In the genomic region with DNA sequence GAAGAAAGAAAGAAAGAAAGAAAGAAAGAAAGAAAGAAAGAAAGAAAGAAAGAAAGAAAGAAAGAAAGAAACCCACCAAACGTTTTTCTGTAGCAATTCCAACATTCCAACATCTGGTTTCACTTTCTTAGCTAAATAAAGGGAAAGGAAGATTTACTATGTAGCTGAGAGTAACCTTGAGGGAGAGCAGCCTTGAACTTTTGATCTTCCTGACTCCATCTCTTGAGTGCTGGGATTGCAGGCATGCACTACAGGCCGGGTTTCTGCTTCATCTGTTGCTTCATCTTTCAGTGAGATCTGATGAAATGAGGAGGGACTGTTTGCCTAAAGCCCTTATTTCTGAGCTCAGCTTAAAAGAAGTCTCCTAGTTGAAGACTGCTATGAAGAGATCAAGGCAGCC, we compare ENCODE assay signal across 13 mouse cellular contexts. TPM values are rescaled to one million over a fixed set of nuclear protein-coding genes. Genes with fewer than 3 reads are reported as not detected.
DNase-seq lines count a peak whose midpoint lies in the region; ATAC-seq lines count a peak whose summit lies in the region.
"Had no signal": no experiment of that assay in that cellular context is flagged by ENCODE, and none has a peak within 500 bp of the region (broad histone marks: within the 10 kb centered on the region; RNA-seq: fewer than 3 reads in every experiment).

No protein-coding gene starts in this region.

- no peaks in the 10 kb centered on the region for H3K36me3 ChIP-seq in embryonic facial prominence, embryonic 13.5 days
- H3K36me3 ChIP-seq in limb, embryonic 15.5 days, result no peaks in the 10 kb centered on the region

- ATAC-seq in embryonic facial prominence, embryonic 13.5 days (ENCODE audit: insufficient number of reproducible peaks, insufficient read depth, low FRiP score, low TSS enrichment, low read depth), result no peak
- ATAC-seq in limb, embryonic 15.5 days (ENCODE audit: insufficient number of reproducible peaks, low FRiP score, low TSS enrichment, low read depth), result no peak
- ATAC-seq: hindbrain, embryonic 16.5 days had no signal

- DNase-seq in adrenal gland, adult (ENCODE audit: inconsistent age in 2 of 2, low spot score in 1 of 2), result peak; percentile 29 to 67
- DNase-seq in adrenal gland, postnatal 25 days, result no peak
- peak; percentile 1 for DNase-seq in kidney, postnatal 14 days
- DNase-seq in kidney, adult 18-20 months, result no peak
- DNase-seq in yolk sac, embryonic 10.5 days (ENCODE audit: low spot score), result no peak
- no peak for DNase-seq in T-cell, adult 2 months (ENCODE audit: low spot score)
- DNase-seq: cerebellum, adult 9-11 months; lung, adult 2 months had no signal

- H3K4me2 ChIP-seq in embryonic facial prominence, embryonic 13.5 days, result no peak overlapping the region
- H3K4me2 ChIP-seq in limb, embryonic 15.5 days, result no peak overlapping the region

- no peak overlapping the region for H3K9ac ChIP-seq in embryonic facial prominence, embryonic 13.5 days
- H3K9ac ChIP-seq in limb, embryonic 15.5 days, result no peak overlapping the region

- 14% methylated on average over 2 of the region's 2 CpGs for WGBS in embryonic facial prominence, embryonic 13.5 days
- 10% methylated on average over 2 of the region's 2 CpGs for WGBS in limb, embryonic 15.5 days

- H3K4me3 ChIP-seq in embryonic facial prominence, embryonic 13.5 days, result no peak overlapping the region
- H3K4me3 ChIP-seq in limb, embryonic 15.5 days, result no peak overlapping the region
- H3K4me3 ChIP-seq: layer of hippocampus, adult 2 months; myocyte had no signal

- H3K27ac ChIP-seq in embryonic facial prominence, embryonic 13.5 days, result peak overlapping the region; percentile 72
- peak overlapping the region; percentile 75 for H3K27ac ChIP-seq in limb, embryonic 15.5 days
- H3K27ac ChIP-seq: layer of hippocampus, adult 2 months had no signal

- 0 out of 2 replicates have a peak, but pooled peaks cover 6% of the 10 kb centered on the region for H3K4me1 ChIP-seq in embryonic facial prominence, embryonic 13.5 days
- 0 out of 2 replicates have a peak, but pooled peaks cover 7% of the 10 kb centered on the region for H3K4me1 ChIP-seq in limb, embryonic 15.5 days

- H3K9me3 ChIP-seq in embryonic facial prominence, embryonic 13.5 days, result no peaks in the 10 kb centered on the region
- H3K9me3 ChIP-seq in limb, embryonic 15.5 days, result no peaks in the 10 kb centered on the region

- peaks cover 12% of the 10 kb centered on the region; the same call in 1 of the 2 replicates for H3K27me3 ChIP-seq in embryonic facial prominence, embryonic 13.5 days
- 0 out of 2 replicates have a peak, but pooled peaks cover 4% of the 10 kb centered on the region for H3K27me3 ChIP-seq in limb, embryonic 15.5 days

RNA-seq across cellular contexts. Expression of a gene that starts 57.8 kb away (rescaled TPM):
- total RNA-seq in adrenal gland, postnatal 25 days (2021), result 40.1 and 44.1 TPM in 2 replicates
- polyA plus RNA-seq in embryonic facial prominence, embryonic 13.5 days (2015; fragmentation: Nextera tagmentation; extraction: Ambion mirVana), result 53.7 and 56.7 TPM in 2 replicates
- 50.6 and 53.5 TPM in 2 replicates for polyA plus RNA-seq in limb, embryonic 15.5 days (2015; fragmentation: Nextera tagmentation; extraction: Ambion mirVana)

Comparison
In these comparisons a context has a peak if more than half of its experiments do, and no peak if none do; other contexts are left out.
1. DNase-seq: peak in adrenal gland, adult (2 of 2) and kidney, postnatal 14 days (single experiment); none in adrenal gland, postnatal 25 days (single experiment), kidney, adult 18-20 months (single experiment), yolk sac, embryonic 10.5 days (single experiment) and T-cell, adult 2 months (single experiment).